Mouse (Mus musculus) layer of hippocampus, adult 18-20 months (tissue): ENCODE measurements around the gene Sin3a. TPM values are rescaled to one million over a fixed set of nuclear protein-coding genes. Genes with fewer than 3 reads are reported as not detected.

Source experiments
- DNase-seq, 2 experiments: peaks; one replicate each; pipeline ENCODE4 v3.0.0; 2022; ENCODE audit warnings: low spot score in 2 of 2
- total RNA-seq, 2 experiments: library from RNA; stranded (reverse); gene quantifications; 2 replicates each; pipeline ENCODE4 v1.2.3; 2021

Sin3a gene
- total RNA-seq, 2 experiments from 2014 or later = 30.8 to 41.1 TPM

- no peak for DNase-seq
Observed at GRCm38 (mm10) chr9:57163137-57163536, 91.3 kb downstream of the Sin3a start.

GRCm38 (mm10) chr9:57166173-57166572, 94.3 kb downstream of the Sin3a start:
- DNase-seq = no peak

- DNase-seq = no peak
Observed at GRCm38 (mm10) chr9:57168411-57168810, 96.6 kb downstream of the Sin3a start.

Other genes starting within 250 kb of the Sin3a start
- not detected for gene Odf3l1, start 207.4 kb upstream of the Sin3a start, total RNA-seq
- 10 to 100 TPM; 13.8 to 17.0 TPM for gene Cspg4, start 207.0 kb upstream of the Sin3a start, total RNA-seq
- 1 to 10 TPM; 8.5 to 9.3 TPM for gene Snx33, start 143.7 kb upstream of the Sin3a start, total RNA-seq
- 10 to 100 TPM; 56.1 to 57.1 TPM for gene Imp3, start 134.6 kb upstream of the Sin3a start, total RNA-seq
- 10 to 100 TPM; 16.7 to 19.3 TPM for gene Snupn, start 121.2 kb upstream of the Sin3a start, total RNA-seq
- 10 to 100 TPM; 29.6 to 31.6 TPM for gene Ptpn9, start 77.1 kb upstream of the Sin3a start, total RNA-seq
- 100 to 1,000 TPM; 127 to 155 TPM for gene Man2c1, start 58.6 kb downstream of the Sin3a start, total RNA-seq
- 1 to 10 TPM; 6.4 to 7.8 TPM for gene Neil1, start 76.3 kb downstream of the Sin3a start, total RNA-seq
- 10 to 100 TPM; 83.8 to 84.6 TPM for gene Commd4, start 86.3 kb downstream of the Sin3a start, total RNA-seq
- gene Trcg1, start 164.5 kb downstream of the Sin3a start, total RNA-seq = not detected
- 10 to 100 TPM; 30.6 to 32.1 TPM for gene 1700017B05Rik, start 190.6 kb downstream of the Sin3a start, total RNA-seq